In the genomic region with DNA sequence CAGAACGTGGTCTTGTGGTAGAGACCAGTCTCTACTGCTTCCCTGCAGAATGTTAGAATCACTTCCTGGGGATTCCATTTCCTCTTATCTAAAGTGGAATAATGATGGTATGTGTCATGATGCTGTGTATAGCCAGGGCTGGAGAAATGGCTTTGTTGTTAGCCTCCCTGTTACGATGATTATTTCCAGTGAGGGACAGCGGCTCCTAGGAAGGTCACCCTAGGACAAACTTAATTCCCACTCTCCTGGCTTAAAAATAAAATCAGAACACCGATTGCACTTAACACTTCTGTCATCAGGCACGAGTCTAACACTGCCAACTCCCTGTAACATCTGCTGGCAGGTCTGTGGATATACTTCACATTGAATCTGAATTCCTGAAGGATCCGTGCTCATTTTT, we compare ENCODE assay signal across 27 mouse cellular contexts.
A peak's percentile ranks its signal among the peaks of the same experiment; 100 is the strongest.
DNase-seq lines count a peak whose midpoint lies in the region; ATAC-seq and TF ChIP-seq lines count a peak whose summit lies in the region.
"Had no signal": no experiment of that assay in that cellular context is flagged by ENCODE, and none has a peak within 500 bp of the region (broad histone marks: within the 10 kb centered on the region; RNA-seq: fewer than 3 reads in every experiment).

No protein-coding gene starts in this region.

- peak; percentile 63 for DNase-seq in heart, embryonic 10.5 days (ENCODE audit: low spot score)
- DNase-seq in heart, adult 9 months (ENCODE audit: low spot score in 2 of 2): no peak
- DNase-seq in heart, postnatal 0 days (ENCODE audit: low spot score): peak; percentile 14
- no peak for DNase-seq in heart, postnatal 25 days (ENCODE audit: low spot score)
- DNase-seq in brain, adult 2 months (ENCODE audit: low read depth, low spot score): peak; percentile 40
- DNase-seq: adrenal gland, adult 8-10 months; adrenal gland, postnatal 14 days; adrenal gland, postnatal 36 days; B cell, adult 2 months; cerebellum, adult 11 months; cerebellum, adult 18-20 months; cerebellum, adult 8-10 months; cerebellum, adult 9-11 months; cerebellum, postnatal 14 days; cerebellum, postnatal 36 days; embryo, embryonic 11 days had no signal

- 47% methylated on average over 6 of the region's 6 CpGs for WGBS in heart, embryonic 10.5 days
- 33% methylated on average over 6 of the region's 6 CpGs for WGBS in heart, postnatal 0 days

- intact Hi-C loops in heart, postnatal 25 days (cut with DNase I): no loop called here

- no peak for TF ChIP-seq EP300 in heart, postnatal 0 days (IDR thresholded peaks at IDR 0.05; ENCODE audit: low read depth)

- no peaks in the 10 kb centered on the region for H3K27me3 ChIP-seq in heart, embryonic 10.5 days (ENCODE audit: insufficient read depth, poor library complexity, severe bottlenecking)
- no peaks in the 10 kb centered on the region for H3K27me3 ChIP-seq in heart, postnatal 0 days (ENCODE audit: control insufficient read depth, insufficient read depth, low read length)
- H3K27me3 ChIP-seq: embryonic facial prominence, embryonic 13.5 days; embryonic facial prominence, embryonic 15.5 days; forebrain, embryonic 12.5 days had no signal

- H3K9me3 ChIP-seq in heart, embryonic 10.5 days: no peaks in the 10 kb centered on the region
- H3K9me3 ChIP-seq in heart, postnatal 0 days (replicated peaks; ENCODE audit: control insufficient read depth, low read length): no peaks in the 10 kb centered on the region
- H3K9me3 ChIP-seq: embryonic facial prominence, embryonic 13.5 days; embryonic facial prominence, embryonic 15.5 days; forebrain, embryonic 10.5 days; forebrain, embryonic 12.5 days; G1E had no signal

- H3K27ac ChIP-seq in heart, embryonic 10.5 days: no peak overlapping the region
- H3K27ac ChIP-seq in heart, postnatal 0 days (ENCODE audit: low read depth): no peak overlapping the region
- H3K27ac ChIP-seq: embryonic facial prominence, embryonic 13.5 days; embryonic facial prominence, embryonic 15.5 days; forebrain, embryonic 10.5 days; forebrain, embryonic 12.5 days had no signal

- H3K4me3 ChIP-seq in heart, embryonic 10.5 days: no peak overlapping the region
- H3K4me3 ChIP-seq in heart, postnatal 0 days (ENCODE audit: low read depth, low read length): no peak overlapping the region
- H3K4me3 ChIP-seq: embryonic facial prominence, embryonic 13.5 days; embryonic facial prominence, embryonic 15.5 days; erythroblast, embryonic 14.5 days; forebrain, embryonic 10.5 days; forebrain, embryonic 12.5 days had no signal

- H3K9ac ChIP-seq in heart, postnatal 0 days (replicated peaks; ENCODE audit: low read depth, low read length): no peak overlapping the region
- H3K9ac ChIP-seq: embryonic facial prominence, embryonic 13.5 days; embryonic facial prominence, embryonic 15.5 days; forebrain, embryonic 12.5 days had no signal

- ATAC-seq in heart, postnatal 0 days (ENCODE audit: insufficient read depth, low read depth): peak; percentile 68
- ATAC-seq: activated CD4-positive, CD25-positive, alpha-beta regulatory T cell, adult 4 months; CD4-positive, CD25-positive, alpha-beta regulatory T cell, adult 4 months; forebrain, embryonic 14.5 days; forebrain, embryonic 16.5 days; Patski had no signal

- H3K4me2 ChIP-seq in heart, postnatal 0 days (ENCODE audit: low read depth, low read length): no peak overlapping the region
- H3K4me2 ChIP-seq: embryonic facial prominence, embryonic 13.5 days; embryonic facial prominence, embryonic 15.5 days; forebrain, embryonic 12.5 days had no signal

- no peaks in the 10 kb centered on the region for H3K36me3 ChIP-seq in heart, embryonic 10.5 days
- H3K36me3 ChIP-seq in heart, postnatal 0 days (replicated peaks; ENCODE audit: control insufficient read depth, insufficient read depth, low read length): no peaks in the 10 kb centered on the region
- H3K36me3 ChIP-seq: embryonic facial prominence, embryonic 13.5 days; embryonic facial prominence, embryonic 15.5 days; forebrain, embryonic 10.5 days; forebrain, embryonic 12.5 days; G1E had no signal

- H3K4me1 ChIP-seq in heart, embryonic 10.5 days: peaks cover 8% of the 10 kb centered on the region; the same call in 1 of the 2 replicates
- 0 out of 2 replicates have a peak, but pooled peaks cover 3% of the 10 kb centered on the region for H3K4me1 ChIP-seq in heart, postnatal 0 days (ENCODE audit: control insufficient read depth, insufficient read depth)
- H3K4me1 ChIP-seq: embryonic facial prominence, embryonic 13.5 days; embryonic facial prominence, embryonic 15.5 days; forebrain, embryonic 10.5 days; forebrain, embryonic 12.5 days had no signal

- TF ChIP-seq CTCF in heart, postnatal 0 days (IDR thresholded peaks at IDR 0.05; ENCODE audit: low read depth): no peak

Comparison
In these comparisons a context has a peak if more than half of its experiments do, and no peak if none do; other contexts are left out.
1. DNase-seq: peak in heart, embryonic 10.5 days (single experiment), heart, postnatal 0 days (single experiment) and brain, adult 2 months (single experiment); none in heart, adult 9 months (0 of 2) and heart, postnatal 25 days (single experiment).